Comparison of ENCODE assay signal across 9 mouse cellular contexts in genomic region chr4:134098628-134099027, GRCm38 (mm10). TPM values are rescaled to one million over a fixed set of nuclear protein-coding genes. Genes with fewer than 3 reads are reported as not detected.
DNase-seq lines count a peak whose midpoint lies in the region; ATAC-seq lines count a peak whose summit lies in the region.
"Had no signal": no experiment of that assay in that cellular context is flagged by ENCODE, and none has a peak within 500 bp of the region (broad histone marks: within the 10 kb centered on the region; RNA-seq: fewer than 3 reads in every experiment).

No protein-coding gene starts in this region.

- H3K27me3 ChIP-seq in forebrain, embryonic 13.5 days = no peaks in the 10 kb centered on the region

- H3K36me3 ChIP-seq in forebrain, embryonic 13.5 days (ENCODE audit: poor library complexity, severe bottlenecking) = no peaks in the 10 kb centered on the region

- no peak overlapping the region for H3K9ac ChIP-seq in forebrain, embryonic 13.5 days
- H3K9ac ChIP-seq: liver, embryonic 14.5 days had no signal

- ATAC-seq in forebrain, embryonic 13.5 days = no peak

- WGBS in forebrain, embryonic 13.5 days = 77% methylated on average over 8 of the region's 8 CpGs

- H3K4me2 ChIP-seq in forebrain, embryonic 13.5 days = no peak overlapping the region

- H3K9me3 ChIP-seq in forebrain, embryonic 13.5 days (replicated peaks) = no peaks in the 10 kb centered on the region

- H3K27ac ChIP-seq in forebrain, embryonic 13.5 days = no peak overlapping the region
- H3K27ac ChIP-seq: liver, embryonic 14.5 days had no signal

- no peak overlapping the region for H3K4me3 ChIP-seq in forebrain, embryonic 13.5 days

- DNase-seq in A20 (ENCODE audit: low read depth, low spot score) = peak; percentile 95
- DNase-seq in CD4-positive helper T cell, adult 2 months (ENCODE audit: low read depth, low spot score) = peak; percentile 93
- peak; percentile 25 for DNase-seq in kidney, postnatal 14 days
- peak; percentile 91 to 94 for DNase-seq in natural killer cell, adult 2 months (ENCODE audit: low spot score in 2 of 2)
- DNase-seq in layer of hippocampus, adult 9-10 months (ENCODE audit: low spot score) = no peak
- DNase-seq in cerebellum, adult 11-12 months = no peak

- peaks cover 8% of the 10 kb centered on the region for H3K4me1 ChIP-seq in forebrain, embryonic 13.5 days

RNA-seq across cellular contexts. Expression of gene Ubxn11, which starts 3.7 kb away (rescaled TPM):
- polyA plus RNA-seq in forebrain, embryonic 13.5 days (2015; fragmentation: Nextera tagmentation; extraction: Ambion mirVana) = 6.2 and 9.4 TPM in 2 replicates

RNA-seq across cellular contexts. Expression of gene Cd52, which starts 3.7 kb away (rescaled TPM):
- 2.2 and 2.6 TPM in 2 replicates for polyA plus RNA-seq in forebrain, embryonic 13.5 days (2015; fragmentation: Nextera tagmentation; extraction: Ambion mirVana)

RNA-seq across cellular contexts. Expression of gene Sh3bgrl3, which starts 30.0 kb away (rescaled TPM):
- 285 TPM in 2 replicates for polyA plus RNA-seq in forebrain, embryonic 13.5 days (2015; fragmentation: Nextera tagmentation; extraction: Ambion mirVana)

RNA-seq across cellular contexts. Expression of gene Crybg2, which starts 38.0 kb away (rescaled TPM):
- polyA plus RNA-seq in forebrain, embryonic 13.5 days (2015; fragmentation: Nextera tagmentation; extraction: Ambion mirVana) = 0.47 and 0.53 TPM in 2 replicates

RNA-seq across cellular contexts. Expression of gene Zfp683, which starts 45.0 kb away (rescaled TPM):
- not detected in 2 replicates for polyA plus RNA-seq in forebrain, embryonic 13.5 days (2015; fragmentation: Nextera tagmentation; extraction: Ambion mirVana)
- polyA plus RNA-seq: brain, embryonic 14.5 days had no signal

Comparison
In these comparisons a context has a peak if more than half of its experiments do, and no peak if none do; other contexts are left out.
1. DNase-seq: peak in A20 (single experiment), CD4-positive helper T cell, adult 2 months (single experiment), kidney, postnatal 14 days (single experiment) and natural killer cell, adult 2 months (2 of 2); none in layer of hippocampus, adult 9-10 months (single experiment) and cerebellum, adult 11-12 months (single experiment).